In genomic region chr4:49521346-49521745, GRCm38 (mm10) we compare ENCODE assay signal across 7 mouse cellular contexts. TPM values are rescaled to one million over a fixed set of nuclear protein-coding genes. Genes with fewer than 3 reads are reported as not detected.
A peak's percentile ranks its signal among the peaks of the same experiment; 100 is the strongest.
DNase-seq lines count a peak whose midpoint lies in the region; ATAC-seq and TF ChIP-seq lines count a peak whose summit lies in the region.

No protein-coding gene starts in this region.

- H3K36me3 ChIP-seq in thymus, adult 2 months (ENCODE audit: control insufficient read depth, insufficient read depth, low read length) = no peaks in the 10 kb centered on the region
- H3K36me3 ChIP-seq in erythroblast, embryonic 14.5 days (ENCODE audit: control insufficient read depth) = peaks cover 23% of the 10 kb centered on the region
- peaks cover 9% of the 10 kb centered on the region for H3K36me3 ChIP-seq in liver, adult 2 months (ENCODE audit: control insufficient read depth, insufficient read depth, low read length)
- no peaks in the 10 kb centered on the region for H3K36me3 ChIP-seq in stomach, embryonic 16.5 days (ENCODE audit: control insufficient read depth, insufficient read depth, low read length)

- ATAC-seq in stomach, embryonic 16.5 days (ENCODE audit: insufficient read depth, low FRiP score) = no peak

- 2% methylated on average over 17 of the region's 17 CpGs for WGBS in thymus, adult 2 months
- WGBS in liver, adult 2 months = 1% methylated on average over 17 of the region's 17 CpGs
- WGBS in stomach, embryonic 16.5 days = 1% methylated on average over 17 of the region's 17 CpGs

- no peak overlapping the region for H3K27ac ChIP-seq in thymus, adult 2 months (ENCODE audit: control insufficient read depth, insufficient read depth, low read length)
- H3K27ac ChIP-seq in liver, adult 2 months (replicated peaks; ENCODE audit: insufficient read depth, low read depth, low read length) = peak overlapping the region; percentile 25
- no peak overlapping the region for H3K27ac ChIP-seq in stomach, embryonic 16.5 days (ENCODE audit: low read length)

- TF ChIP-seq POLR2A in thymus, adult 2 months (IDR thresholded peaks at IDR 0.05; ENCODE audit: control insufficient read depth, extremely low read depth, insufficient read depth, low read length, poor library complexity) = no peak
- TF ChIP-seq POLR2A in liver, adult 2 months (IDR thresholded peaks at IDR 0.05; ENCODE audit: extremely low read depth, insufficient read depth, low read length) = no peak

- no peaks in the 10 kb centered on the region for H3K9me3 ChIP-seq in erythroblast, embryonic 14.5 days (ENCODE audit: control insufficient read depth, low read length)
- H3K9me3 ChIP-seq in stomach, embryonic 16.5 days (replicated peaks; ENCODE audit: control insufficient read depth, low read length) = 0 out of 2 replicates have a peak, but pooled peaks cover 2% of the 10 kb centered on the region

- peaks cover 28% of the 10 kb centered on the region; the same call in 1 of the 2 replicates for H3K79me2 ChIP-seq in liver, adult 2 months (ENCODE audit: control insufficient read depth, insufficient read depth, low read length)

- no peak; the same call in 1 of the 2 replicates for TF ChIP-seq CTCF in thymus, adult 2 months (IDR thresholded peaks at IDR 0.05; ENCODE audit: borderline replicate concordance, control insufficient read depth, extremely low read depth, insufficient read depth, low read length, poor library complexity)
- peak; percentile 22; the same call in 1 of the 2 replicates for TF ChIP-seq CTCF in liver, adult 2 months (IDR thresholded peaks at IDR 0.05; ENCODE audit: low read depth, low read length)

- DNase-seq in thymus, adult 2 months = no peak
- DNase-seq in thymus, postnatal 14 days = no peak
- no peak for DNase-seq in liver, adult 2 months (ENCODE audit: extremely low read depth, low read depth, low spot score)
- DNase-seq in adrenal gland, postnatal 36 days = no peak
- no peak for DNase-seq in gastrocnemius, adult 8-10 months (ENCODE audit: low spot score in 2 of 2)

- H3K9ac ChIP-seq in liver, adult 2 months (ENCODE audit: low read depth, low read length) = peak overlapping the region; percentile 84
- peak overlapping the region; percentile 75 for H3K9ac ChIP-seq in stomach, embryonic 16.5 days (ENCODE audit: low read length)

- peak overlapping the region; percentile 75 for H3K4me2 ChIP-seq in stomach, embryonic 16.5 days (ENCODE audit: low read depth, low read length)

- H3K27me3 ChIP-seq in thymus, adult 2 months (ENCODE audit: control insufficient read depth, insufficient read depth, low read length) = no peaks in the 10 kb centered on the region
- H3K27me3 ChIP-seq in erythroblast, embryonic 14.5 days (ENCODE audit: control insufficient read depth) = no peaks in the 10 kb centered on the region
- H3K27me3 ChIP-seq in liver, adult 2 months (ENCODE audit: control insufficient read depth, insufficient read depth, low read length) = no peaks in the 10 kb centered on the region
- H3K27me3 ChIP-seq in stomach, embryonic 16.5 days (ENCODE audit: control insufficient read depth, insufficient read depth, low read length) = no peaks in the 10 kb centered on the region

- H3K4me3 ChIP-seq in thymus, adult 2 months (ENCODE audit: control insufficient read depth, insufficient read depth, low read length) = peak overlapping the region; percentile 80
- peak overlapping the region; percentile 66 for H3K4me3 ChIP-seq in erythroblast, embryonic 14.5 days (replicated peaks)
- H3K4me3 ChIP-seq in liver, adult 2 months (ENCODE audit: insufficient read depth, low read depth, low read length) = peak overlapping the region; percentile 79
- peak overlapping the region; percentile 66 for H3K4me3 ChIP-seq in stomach, embryonic 16.5 days (replicated peaks; ENCODE audit: low read length)

- H3K4me1 ChIP-seq in thymus, adult 2 months (replicated peaks; ENCODE audit: control insufficient read depth, insufficient read depth, low read length) = peaks cover 9% of the 10 kb centered on the region; the same call in 1 of the 2 replicates
- H3K4me1 ChIP-seq in erythroblast, embryonic 14.5 days (ENCODE audit: control insufficient read depth) = peaks cover 36% of the 10 kb centered on the region
- H3K4me1 ChIP-seq in liver, adult 2 months (ENCODE audit: control insufficient read depth, insufficient read depth, low read length) = peaks cover 12% of the 10 kb centered on the region
- H3K4me1 ChIP-seq in stomach, embryonic 16.5 days (ENCODE audit: control insufficient read depth, insufficient read depth, low read length) = peaks cover 7% of the 10 kb centered on the region

RNA-seq across cellular contexts. Expression of gene Zfp189, which starts 0.4 kb away (rescaled TPM):
- 1.7 and 1.9 TPM in 2 replicates for polyA plus RNA-seq in thymus, adult 2 months (2012; rRNA removed)
- polyA plus RNA-seq in erythroblast, embryonic 14.5 days (2012) = 0.06 TPM in 1 of 2 replicates, not detected in the other
- total RNA-seq in liver, adult 2 months (2014; rRNA removed) = 5.2 and 6.4 TPM in 2 replicates
- 1.1 and 1.5 TPM in 2 replicates for polyA plus RNA-seq in liver, adult 2 months (2012; rRNA removed)
- polyA plus RNA-seq in stomach, embryonic 16.5 days (2015; fragmentation: Nextera tagmentation; extraction: Ambion mirVana) = 5.8 and 6.0 TPM in 2 replicates
- total RNA-seq in adrenal gland, postnatal 36 days (2021) = 1 to 10 TPM; 5.9 to 6.5 TPM
- 1 to 10 TPM; 2.8 to 4.0 (median 3.2) TPM for total RNA-seq in gastrocnemius, adult 8-10 months (2022)

RNA-seq across cellular contexts. Expression of gene Mrpl50, which starts 0.5 kb away (rescaled TPM):
- polyA plus RNA-seq in thymus, adult 2 months (2012; rRNA removed) = 3.7 and 4.2 TPM in 2 replicates
- 0.15 and 0.29 TPM in 2 replicates for polyA plus RNA-seq in erythroblast, embryonic 14.5 days (2012)
- total RNA-seq in liver, adult 2 months (2014; rRNA removed) = 30.1 and 32.2 TPM in 2 replicates
- 4.9 and 7.2 TPM in 2 replicates for polyA plus RNA-seq in liver, adult 2 months (2012; rRNA removed)
- 86.3 and 87.7 TPM in 2 replicates for polyA plus RNA-seq in stomach, embryonic 16.5 days (2015; fragmentation: Nextera tagmentation; extraction: Ambion mirVana)
- 10 to 100 TPM; 47.3 to 48.7 TPM for total RNA-seq in adrenal gland, postnatal 36 days (2021)
- total RNA-seq in gastrocnemius, adult 8-10 months (2022) = 10 to 100 TPM; 27.9 to 31.9 (median 31.3) TPM

RNA-seq across cellular contexts. Expression of gene Baat, which starts 15.0 kb away (rescaled TPM):
- 0.14 TPM in 1 of 2 replicates, not detected in the other for polyA plus RNA-seq in thymus, adult 2 months (2012; rRNA removed)
- not detected in 2 replicates for polyA plus RNA-seq in erythroblast, embryonic 14.5 days (2012)
- total RNA-seq in liver, adult 2 months (2014; rRNA removed) = 245 and 304 TPM in 2 replicates
- 73.9 and 76.0 TPM in 2 replicates for polyA plus RNA-seq in liver, adult 2 months (2012; rRNA removed)
- polyA plus RNA-seq in stomach, embryonic 16.5 days (2015; fragmentation: Nextera tagmentation; extraction: Ambion mirVana) = 0.06 and 0.36 TPM in 2 replicates
- under 1 TPM; 0.13 to 0.26 TPM for total RNA-seq in adrenal gland, postnatal 36 days (2021)
- total RNA-seq in gastrocnemius, adult 8-10 months (2022) = under 1 TPM in 1 of 4 experiments, not detected in 3; 0.24 TPM

RNA-seq across cellular contexts. Expression of gene Aldob, which starts 28.0 kb away (rescaled TPM):
- 3.7 and 4.2 TPM in 2 replicates for polyA plus RNA-seq in thymus, adult 2 months (2012; rRNA removed)
- polyA plus RNA-seq in erythroblast, embryonic 14.5 days (2012) = 0.04 TPM in 1 of 2 replicates, not detected in the other
- 3,873 and 3,924 TPM in 2 replicates for total RNA-seq in liver, adult 2 months (2014; rRNA removed)
- polyA plus RNA-seq in liver, adult 2 months (2012; rRNA removed) = 2,627 and 3,122 TPM in 2 replicates
- polyA plus RNA-seq in stomach, embryonic 16.5 days (2015; fragmentation: Nextera tagmentation; extraction: Ambion mirVana) = 68.3 and 84.5 TPM in 2 replicates
- under 1 TPM in 1 of 2 experiments, not detected in 1; 0.63 TPM for total RNA-seq in adrenal gland, postnatal 36 days (2021)
- total RNA-seq in gastrocnemius, adult 8-10 months (2022) = 1 to 10 TPM in 1 of 4 experiments, not detected in 3; 1.4 TPM

RNA-seq across cellular contexts. Expression of gene Acnat1, which starts 47.6 kb away (rescaled TPM):
- polyA plus RNA-seq in thymus, adult 2 months (2012; rRNA removed) = 0.19 TPM in 1 of 2 replicates, not detected in the other
- polyA plus RNA-seq in erythroblast, embryonic 14.5 days (2012) = not detected in 2 replicates
- total RNA-seq in liver, adult 2 months (2014; rRNA removed) = 92.1 and 112 TPM in 2 replicates
- 38.6 and 38.8 TPM in 2 replicates for polyA plus RNA-seq in liver, adult 2 months (2012; rRNA removed)
- polyA plus RNA-seq in stomach, embryonic 16.5 days (2015; fragmentation: Nextera tagmentation; extraction: Ambion mirVana) = 2.4 TPM in 2 replicates
- total RNA-seq in adrenal gland, postnatal 36 days (2021) = 1 to 10 TPM in 1 of 2 experiments, under 1 TPM in 1; 0.95 to 1.1 TPM
- total RNA-seq in gastrocnemius, adult 8-10 months (2022) = not detected

Comparison
In these comparisons a context has a peak if more than half of its experiments do, and no peak if none do; other contexts are left out.
1. RNA of gene Mrpl50, which starts 0.5 kb away (polyA plus RNA-seq): 86.3 to 87.7 TPM in stomach, embryonic 16.5 days; 4.9 to 7.2 TPM in liver, adult 2 months, 3.7 to 4.2 TPM in thymus, adult 2 months and 0.15 to 0.29 TPM in erythroblast, embryonic 14.5 days; every median in the first group is over 10 times any median in the second.
2. RNA of gene Baat, which starts 15.0 kb away (polyA plus RNA-seq): 73.9 to 76.0 TPM in liver, adult 2 months; 0.06 to 0.36 TPM in stomach, embryonic 16.5 days, 0.14 TPM in thymus, adult 2 months and not detected in erythroblast, embryonic 14.5 days; every median in the first group is over 10 times any median in the second.
3. Peak in every context shown above with its lines, with median percentiles within 50 percentile points of each other: H3K4me3 ChIP-seq.